Mouse (Mus musculus): ENCODE results near the gene Gm39115. TPM values are rescaled to one million over a fixed set of nuclear protein-coding genes. Genes with fewer than 3 reads are reported as not detected.
"Not testable (repeated sequence)": the region's sequence is repeated elsewhere in the genome, so short reads cannot be mapped to it uniquely, and the experiment has no call there.

Gene Gm39115
- polyA plus RNA-seq, 1 experiment from 2014 or later = not detected

DNA sequence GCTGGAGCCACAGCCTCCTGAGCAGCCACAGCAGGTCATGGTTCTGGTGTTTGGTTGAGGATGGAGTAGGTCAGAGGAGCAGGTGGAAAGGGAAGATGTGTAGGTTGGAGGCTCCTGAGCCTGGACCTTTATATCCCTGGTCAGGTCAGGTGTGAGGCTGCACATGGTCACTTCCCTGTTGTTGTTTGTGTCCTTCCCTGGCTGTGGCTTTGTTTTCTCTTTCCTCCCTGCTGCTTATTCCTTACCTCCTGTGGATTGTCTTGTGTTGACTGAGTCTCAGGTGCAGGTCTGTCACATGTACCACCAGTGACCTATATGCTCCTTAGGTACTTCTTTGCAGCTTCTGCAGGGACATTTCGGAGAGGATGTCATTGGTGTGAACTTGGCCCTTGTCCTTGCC lies 8.7 kb upstream of the Gm39115 start, which contains the start of gene Gm45337:
Gene Gm45337, minus strand, starts transcription at position 101 of the 400 bp plus-strand sequence.
- Histone ChIP-seq H3K27me3 (replicated peaks) (no peaks in the 10 kb centered on the region), H3K36me3 (no peaks in the 10 kb centered on the region), H3K4me2 (replicated peaks) (no peak within 1 kb of the TSS), H3K9me3 (no peaks in the 10 kb centered on the region), H3K9ac (no peak within 1 kb of the TSS), H3K27ac (no peak within 1 kb of the TSS), H3K4me3 (no peak within 1 kb of the TSS), H3K4me1 (no peaks in the 10 kb centered on the region)
- WGBS = 78% methylated on average over 1 of the region's 1 CpGs
- ATAC-seq (ENCODE audit: low FRiP score, low read depth) = no peak

DNA sequence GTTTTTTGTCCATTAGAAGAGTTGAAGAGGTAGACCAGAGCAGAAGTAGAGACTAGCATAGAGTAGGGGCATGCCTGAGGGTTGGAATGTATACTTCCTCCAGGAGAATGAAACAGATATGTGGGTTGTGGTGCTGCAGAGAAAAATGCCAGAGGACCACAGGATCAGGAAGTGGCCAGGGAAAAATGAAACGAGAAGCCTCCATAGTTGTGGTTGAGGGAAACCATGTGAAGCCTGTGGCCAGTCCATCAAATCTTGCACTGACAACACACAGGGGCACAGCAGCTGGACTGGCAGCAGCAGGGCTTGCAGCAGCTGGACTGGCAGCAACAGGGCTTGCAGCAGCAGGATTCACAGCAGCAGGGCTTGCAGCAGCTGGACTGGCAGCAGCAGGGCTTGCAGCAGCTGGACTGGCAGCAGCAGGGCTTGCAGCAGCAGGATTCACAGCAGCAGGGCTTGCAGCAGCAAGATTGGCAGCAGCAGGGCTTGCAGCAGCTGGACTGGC lies 7.7 kb upstream of the Gm39115 start:
- ATAC-seq (ENCODE audit: low FRiP score, low read depth); H3K4me3 ChIP-seq; H3K4me2 ChIP-seq (replicated peaks); H3K36me3 ChIP-seq; H3K4me1 ChIP-seq; H3K9me3 ChIP-seq; H3K27me3 ChIP-seq (replicated peaks); H3K27ac ChIP-seq; H3K9ac ChIP-seq: not testable (repeated sequence)
- WGBS = 67% methylated on average over 1 of the region's 1 CpGs

DNA sequence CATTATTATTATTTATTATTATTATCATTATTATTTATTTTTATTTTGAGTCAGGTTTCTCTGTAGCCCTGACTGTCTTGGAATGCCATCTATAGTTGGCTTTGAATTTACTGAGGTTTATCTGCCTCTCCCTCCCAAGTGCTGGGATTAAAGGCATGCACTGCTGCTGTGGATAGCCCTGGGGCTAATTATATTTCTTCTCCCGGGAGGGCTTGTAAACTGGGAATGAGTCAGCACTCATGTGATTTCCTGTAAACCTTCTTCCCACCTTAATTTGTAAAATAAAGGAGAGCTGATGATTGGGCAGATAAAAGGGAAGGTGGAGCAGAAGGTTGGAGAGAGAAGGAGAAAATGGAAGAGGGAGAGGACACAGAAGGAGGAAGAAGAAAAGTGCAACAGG lies 4.9 kb upstream of the Gm39115 start:
- no peak overlapping the region for H3K27ac ChIP-seq
- 11% methylated on average over 1 of the region's 1 CpGs for WGBS
- no peak overlapping the region for H3K9ac ChIP-seq
- ATAC-seq (ENCODE audit: low FRiP score, low read depth) = no peak
- no peaks in the 10 kb centered on the region for H3K4me1 ChIP-seq
- H3K4me3 ChIP-seq = no peak overlapping the region
- H3K9me3 ChIP-seq = no peaks in the 10 kb centered on the region
- H3K27me3 ChIP-seq (replicated peaks) = no peaks in the 10 kb centered on the region
- no peak overlapping the region for H3K4me2 ChIP-seq (replicated peaks)
- H3K36me3 ChIP-seq = no peaks in the 10 kb centered on the region

- H3K4me1 ChIP-seq = no peaks in the 10 kb centered on the region
- 57% methylated on average over 4 of the region's 4 CpGs for WGBS
- ATAC-seq (ENCODE audit: low FRiP score, low read depth) = no peak
- H3K9me3 ChIP-seq = no peaks in the 10 kb centered on the region
- no peak overlapping the region for H3K4me2 ChIP-seq (replicated peaks)
- H3K4me3 ChIP-seq = no peak overlapping the region
- no peak overlapping the region for H3K9ac ChIP-seq
- H3K27me3 ChIP-seq (replicated peaks) = no peaks in the 10 kb centered on the region
- no peaks in the 10 kb centered on the region for H3K36me3 ChIP-seq
- H3K27ac ChIP-seq = no peak overlapping the region
Measured at GRCm38 (mm10) chr7:142134206-142134995, 1.4 kb downstream of the Gm39115 start.

DNA sequence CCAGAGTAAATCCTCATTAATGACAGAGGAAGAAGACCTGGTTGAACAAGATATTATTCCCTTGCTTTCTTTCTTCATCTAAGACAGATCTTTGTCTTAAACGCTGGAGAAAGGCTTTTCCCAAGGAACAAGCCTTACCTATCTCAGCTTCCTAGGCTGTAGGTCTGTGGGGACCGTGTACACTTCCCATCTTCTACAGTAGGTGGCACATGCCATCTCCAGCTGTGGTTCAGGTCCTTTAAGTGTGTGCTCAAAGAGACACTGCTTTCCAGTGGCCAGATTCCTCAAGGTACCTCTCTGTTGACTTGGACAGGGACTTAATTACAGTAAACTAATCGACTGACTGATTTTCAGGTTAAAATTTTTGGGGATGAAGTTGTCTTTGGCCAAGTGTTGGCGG lies 7.0 kb downstream of the Gm39115 start:
- no peak overlapping the region for H3K9ac ChIP-seq
- no peak overlapping the region for H3K4me2 ChIP-seq (replicated peaks)
- H3K27ac ChIP-seq = no peak overlapping the region
- ATAC-seq (ENCODE audit: low FRiP score, low read depth) = no peak
- no peaks in the 10 kb centered on the region for H3K36me3 ChIP-seq
- no peak overlapping the region for H3K4me3 ChIP-seq
- H3K9me3 ChIP-seq = no peaks in the 10 kb centered on the region
- WGBS = 70% methylated on average over 4 of the region's 4 CpGs
- no peaks in the 10 kb centered on the region for H3K27me3 ChIP-seq (replicated peaks)
- no peaks in the 10 kb centered on the region for H3K4me1 ChIP-seq

- not testable (repeated sequence) for ATAC-seq (ENCODE audit: low FRiP score, low read depth); H3K27ac ChIP-seq; H3K4me3 ChIP-seq; H3K4me1 ChIP-seq; H3K9me3 ChIP-seq; H3K36me3 ChIP-seq; H3K9ac ChIP-seq; H3K27me3 ChIP-seq (replicated peaks); H3K4me2 ChIP-seq (replicated peaks)
- 89% methylated on average over 1 of the region's 1 CpGs for WGBS
Measured at GRCm38 (mm10) chr7:142120629-142121028, 15.2 kb downstream of the Gm39115 start, which contains the start of gene Gm45618. Gene Gm45618 (minus strand): TSS chr7:142120729.

DNA sequence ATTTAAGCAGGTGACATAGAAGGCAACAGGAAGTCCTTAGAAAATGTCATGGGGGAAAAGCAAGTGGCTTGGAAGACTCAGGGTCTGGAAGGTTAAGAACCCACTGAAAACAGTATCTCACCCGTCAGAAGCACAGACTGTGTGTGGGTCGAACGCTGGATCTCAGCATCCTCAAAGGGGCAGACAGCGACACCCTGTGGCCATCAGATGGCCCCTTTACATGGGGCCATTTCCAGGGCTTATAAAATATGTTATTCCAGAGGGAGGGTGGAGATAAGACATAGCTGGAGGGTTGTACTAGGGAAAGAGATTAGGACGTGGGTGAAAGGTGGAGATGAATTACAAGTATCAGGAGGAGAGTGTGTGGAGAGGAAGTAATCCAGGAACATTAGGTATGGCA lies 16.2 kb downstream of the Gm39115 start:
- no peak overlapping the region for H3K27ac ChIP-seq
- H3K36me3 ChIP-seq = no peaks in the 10 kb centered on the region
- no peaks in the 10 kb centered on the region for H3K27me3 ChIP-seq (replicated peaks)
- H3K4me1 ChIP-seq = no peaks in the 10 kb centered on the region
- no peak overlapping the region for H3K4me3 ChIP-seq
- H3K4me2 ChIP-seq (replicated peaks) = no peak overlapping the region
- ATAC-seq (ENCODE audit: low FRiP score, low read depth) = no peak
- 25% methylated on average over 5 of the region's 5 CpGs for WGBS
- no peaks in the 10 kb centered on the region for H3K9me3 ChIP-seq
- H3K9ac ChIP-seq = no peak overlapping the region

DNA sequence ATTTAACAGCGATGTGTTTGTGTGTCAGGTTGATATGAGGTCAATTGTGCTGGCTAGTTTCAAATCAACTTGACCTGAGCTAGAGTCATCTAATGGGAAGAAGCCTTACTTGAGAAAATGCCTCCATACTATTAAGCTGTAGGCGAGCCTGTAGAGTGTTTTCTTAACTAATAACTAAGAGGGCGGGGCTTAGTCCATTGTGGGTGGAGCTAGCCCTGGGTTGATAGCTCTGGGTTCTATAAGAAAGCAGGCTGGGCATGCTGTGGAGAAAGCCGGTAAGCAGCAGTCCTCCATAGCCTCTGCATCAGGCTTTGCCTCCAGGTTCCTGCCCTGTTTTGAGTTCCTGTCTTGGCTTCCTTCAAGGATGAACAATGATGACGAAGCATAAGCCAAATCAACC lies 31.1 kb downstream of the Gm39115 start:
- Histone ChIP-seq H3K27ac (no peak overlapping the region), H3K4me2 (replicated peaks) (no peak overlapping the region), H3K36me3 (no peaks in the 10 kb centered on the region), H3K4me1 (no peaks in the 10 kb centered on the region), H3K27me3 (replicated peaks) (no peaks in the 10 kb centered on the region), H3K9ac (no peak overlapping the region), H3K4me3 (no peak overlapping the region), H3K9me3 (no peaks in the 10 kb centered on the region)
- 60% methylated on average over 5 of the region's 5 CpGs for WGBS
- ATAC-seq (ENCODE audit: low FRiP score, low read depth) = no peak

DNA sequence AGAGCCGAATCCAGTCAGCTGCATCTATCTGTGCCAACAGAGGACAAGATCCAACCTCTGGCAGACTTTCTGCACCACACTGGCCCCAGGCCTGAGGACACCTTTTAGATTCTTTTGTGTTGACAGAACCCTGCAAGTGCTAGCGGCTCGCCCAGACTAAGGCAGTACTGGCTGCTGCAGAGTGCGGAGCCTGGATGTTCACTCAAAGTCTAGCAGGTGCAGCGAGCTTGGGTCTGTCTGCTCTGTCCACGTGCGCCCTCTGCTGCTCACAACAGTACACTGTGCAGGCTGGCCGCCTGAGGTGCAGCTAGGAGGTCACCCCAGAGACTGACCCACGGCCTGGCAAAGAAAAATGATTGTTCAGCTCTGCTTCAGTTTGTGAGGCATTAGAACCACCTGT lies 38.1 kb downstream of the Gm39115 start:
- no peak overlapping the region for H3K4me2 ChIP-seq (replicated peaks)
- no peak overlapping the region for H3K27ac ChIP-seq
- peaks cover 26% of the 10 kb centered on the region for H3K27me3 ChIP-seq (replicated peaks)
- H3K4me3 ChIP-seq = no peak overlapping the region
- 13% methylated on average over 9 of the region's 9 CpGs for WGBS
- peaks cover 28% of the 10 kb centered on the region for H3K4me1 ChIP-seq
- no peaks in the 10 kb centered on the region for H3K9me3 ChIP-seq
- no peak overlapping the region for H3K9ac ChIP-seq
- no peaks in the 10 kb centered on the region for H3K36me3 ChIP-seq
- no peak for ATAC-seq (ENCODE audit: low FRiP score, low read depth)

GRCm38 (mm10) chr7:142096701-142097100 lies 39.1 kb downstream of the Gm39115 start:
- H3K4me2 ChIP-seq (replicated peaks) = 0 out of 2 replicates have a peak overlapping the region, but pooled peaks have one; percentile 88
- no peak overlapping the region for H3K4me3 ChIP-seq
- no peak for ATAC-seq (ENCODE audit: low FRiP score, low read depth)
- H3K9ac ChIP-seq = no peak overlapping the region
- H3K27me3 ChIP-seq (replicated peaks) = peaks cover 26% of the 10 kb centered on the region
- H3K9me3 ChIP-seq = no peaks in the 10 kb centered on the region
- H3K4me1 ChIP-seq = peaks cover 38% of the 10 kb centered on the region
- H3K36me3 ChIP-seq = no peaks in the 10 kb centered on the region
- no peak overlapping the region for H3K27ac ChIP-seq
- WGBS = 69% methylated on average over 4 of the region's 4 CpGs

DNA sequence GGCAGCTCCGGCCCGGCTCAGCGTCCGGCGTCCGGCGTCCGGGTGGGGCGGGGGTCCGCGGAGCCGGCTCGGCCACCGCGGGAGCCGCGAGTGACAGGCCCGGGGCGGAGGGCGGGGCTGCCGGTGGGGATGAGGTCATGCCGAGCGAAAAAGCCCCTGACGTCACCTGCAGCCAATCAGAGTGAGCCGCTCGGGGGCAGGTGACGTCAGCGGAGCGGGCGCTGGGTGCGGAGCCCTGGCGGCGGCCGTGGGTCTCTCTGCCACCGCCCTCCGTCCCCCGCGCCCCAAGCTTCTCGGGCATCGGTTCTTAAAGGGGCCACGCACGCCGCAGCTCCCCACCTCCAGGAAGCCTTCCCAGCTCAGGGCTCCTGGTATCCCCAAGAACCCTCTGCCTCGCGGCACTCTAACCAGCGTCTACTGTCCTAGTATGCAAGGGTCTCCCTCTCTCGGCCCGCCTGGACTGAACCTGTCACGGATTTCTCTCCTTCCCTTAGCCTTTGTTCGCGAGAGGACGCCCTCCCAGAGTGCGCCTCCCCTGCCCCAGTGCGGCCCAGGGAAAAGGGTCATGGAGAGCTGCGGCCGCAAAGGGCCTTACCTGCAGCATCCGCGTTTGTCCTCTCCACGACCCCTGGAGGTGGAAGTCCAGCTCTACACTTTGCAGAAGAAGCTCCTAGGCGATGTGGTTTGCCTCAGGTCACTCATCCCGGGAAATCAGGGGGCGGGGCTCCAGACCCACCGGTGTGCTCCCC lies 40.5 kb downstream of the Gm39115 start, which contains the start of gene Dusp8:
Gene Dusp8, minus strand, starts transcription at position 661 of the 749 bp plus-strand sequence.
- peak; percentile 85 for ATAC-seq (ENCODE audit: low FRiP score, low read depth)
- WGBS = under 1% methylated on average over 62 of the region's 63 CpGs
- Histone ChIP-seq H3K27me3 (replicated peaks) (peaks cover 26% of the 10 kb centered on the region), H3K9me3 (no peaks in the 10 kb centered on the region), H3K4me2 (replicated peaks) (peak within 1 kb of the TSS; percentile 88), H3K9ac (peak within 1 kb of the TSS; percentile 96), H3K4me3 (peak within 1 kb of the TSS; percentile 92), H3K27ac (peak within 1 kb of the TSS; percentile 82), H3K4me1 (peaks cover 52% of the 10 kb centered on the region), H3K36me3 (no peaks in the 10 kb centered on the region)
